Mouse (Mus musculus): ENCODE measurements around the gene Cox17. TPM values are rescaled to one million over a fixed set of nuclear protein-coding genes. Genes with fewer than 3 reads are reported as not detected.

The Cox17 gene
- polyA plus RNA-seq, 1 experiment, result not detected

DNA sequence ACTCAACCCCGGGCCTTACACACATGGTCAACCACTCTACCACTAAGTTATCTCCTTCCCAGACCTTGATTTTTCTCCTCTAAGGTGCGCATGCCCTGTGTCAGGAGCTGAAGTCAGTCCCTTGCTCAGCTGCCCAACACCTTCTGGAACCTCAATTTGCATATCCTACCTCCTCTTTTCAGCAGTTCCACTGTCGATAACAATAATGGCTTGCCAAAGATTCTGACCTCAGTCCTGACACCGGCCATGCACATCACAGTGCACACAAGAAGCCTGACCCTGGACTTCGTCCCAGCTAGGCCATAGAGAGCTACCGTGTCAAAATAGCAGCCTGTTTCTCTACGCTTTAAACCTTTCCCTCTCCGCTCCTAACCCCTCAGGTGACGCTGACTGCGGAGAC is 26.6 kb downstream of the Cox17 start:
- 87% methylated on average over 10 of the region's 10 CpGs for WGBS
- no peak for TF ChIP-seq CTCF (IDR thresholded peaks at IDR 0.05; ENCODE audit: insufficient read depth, low read depth, low read length)
- TF ChIP-seq POLR2A (IDR thresholded peaks at IDR 0.05; ENCODE audit: insufficient read depth, low read depth, low read length), result no peak
- no peak overlapping the region for H3K4me3 ChIP-seq (ENCODE audit: insufficient read depth, low read depth, low read length)
- peaks cover 8% of the 10 kb centered on the region for H3K4me1 ChIP-seq (ENCODE audit: control insufficient read depth, insufficient read depth, low read length)
- H3K27ac ChIP-seq (ENCODE audit: insufficient read depth, low read depth, low read length), result no peak overlapping the region

- Histone ChIP-seq H3K4me3 (ENCODE audit: insufficient read depth, low read depth, low read length) (no peak overlapping the region), H3K4me1 (ENCODE audit: control insufficient read depth, insufficient read depth, low read length) (peaks cover 8% of the 10 kb centered on the region; the same call in 1 of the 2 replicates), H3K27ac (ENCODE audit: insufficient read depth, low read depth, low read length) (no peak overlapping the region)
- 85% methylated on average over 16 of the region's 16 CpGs for WGBS
- no peak for TF ChIP-seq CTCF (IDR thresholded peaks at IDR 0.05; ENCODE audit: insufficient read depth, low read depth, low read length)
- no peak for TF ChIP-seq POLR2A (IDR thresholded peaks at IDR 0.05; ENCODE audit: insufficient read depth, low read depth, low read length)
Measured at GRCm38 (mm10) chr16:38373941-38374340, 27.1 kb downstream of the Cox17 start.

GRCm38 (mm10) chr16:38374379-38375140 is 27.8 kb downstream of the Cox17 start:
- 86% methylated on average over 10 of the region's 10 CpGs for WGBS
- H3K27ac ChIP-seq (ENCODE audit: insufficient read depth, low read depth, low read length), result no peak overlapping the region
- no peak overlapping the region for H3K4me3 ChIP-seq (ENCODE audit: insufficient read depth, low read depth, low read length)
- TF ChIP-seq CTCF (IDR thresholded peaks at IDR 0.05; ENCODE audit: insufficient read depth, low read depth, low read length) (no peak), POLR2A (IDR thresholded peaks at IDR 0.05; ENCODE audit: insufficient read depth, low read depth, low read length) (no peak)
- peaks cover 8% of the 10 kb centered on the region; the same call in 1 of the 2 replicates for H3K4me1 ChIP-seq (ENCODE audit: control insufficient read depth, insufficient read depth, low read length)

DNA sequence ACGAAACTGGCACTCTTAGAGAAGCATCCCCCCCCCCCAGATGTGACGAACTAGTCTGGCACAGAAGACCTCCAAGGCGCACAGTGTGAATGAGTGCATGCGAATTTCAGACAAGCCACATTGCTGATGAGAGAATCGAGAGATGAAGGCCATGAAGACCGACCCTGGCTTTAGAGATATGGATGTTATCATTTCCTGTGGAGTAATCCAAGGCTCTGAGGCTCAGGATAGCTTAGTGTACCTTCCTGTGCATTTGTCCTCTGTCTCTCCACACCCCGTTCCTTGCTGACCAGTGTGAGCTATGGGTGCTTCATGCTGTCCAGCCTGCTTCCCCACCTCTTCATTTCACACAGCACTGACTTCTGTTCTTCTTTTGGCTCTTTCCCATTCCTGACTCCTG is 28.4 kb downstream of the Cox17 start:
- Histone ChIP-seq H3K27ac (ENCODE audit: insufficient read depth, low read depth, low read length) (no peak overlapping the region), H3K4me3 (ENCODE audit: insufficient read depth, low read depth, low read length) (no peak overlapping the region), H3K4me1 (ENCODE audit: control insufficient read depth, insufficient read depth, low read length) (peaks cover 8% of the 10 kb centered on the region; the same call in 1 of the 2 replicates)
- 89% methylated on average over 7 of the region's 7 CpGs for WGBS
- TF ChIP-seq CTCF (IDR thresholded peaks at IDR 0.05; ENCODE audit: insufficient read depth, low read depth, low read length), result no peak
- no peak for TF ChIP-seq POLR2A (IDR thresholded peaks at IDR 0.05; ENCODE audit: insufficient read depth, low read depth, low read length)

- H3K4me1 ChIP-seq (ENCODE audit: control insufficient read depth, insufficient read depth, low read length), result peaks cover 8% of the 10 kb centered on the region; the same call in 1 of the 2 replicates
- 18% methylated on average over 17 of the region's 17 CpGs for WGBS
- no peak overlapping the region for H3K27ac ChIP-seq (ENCODE audit: insufficient read depth, low read depth, low read length)
- TF ChIP-seq POLR2A (IDR thresholded peaks at IDR 0.05; ENCODE audit: insufficient read depth, low read depth, low read length) (peak; percentile 48), CTCF (IDR thresholded peaks at IDR 0.05; ENCODE audit: insufficient read depth, low read depth, low read length) (peak; percentile 32; the same call in 1 of the 2 replicates)
- peak overlapping the region; percentile 36 for H3K4me3 ChIP-seq (ENCODE audit: insufficient read depth, low read depth, low read length)
Measured at GRCm38 (mm10) chr16:38376163-38376840, 29.5 kb downstream of the Cox17 start.

DNA sequence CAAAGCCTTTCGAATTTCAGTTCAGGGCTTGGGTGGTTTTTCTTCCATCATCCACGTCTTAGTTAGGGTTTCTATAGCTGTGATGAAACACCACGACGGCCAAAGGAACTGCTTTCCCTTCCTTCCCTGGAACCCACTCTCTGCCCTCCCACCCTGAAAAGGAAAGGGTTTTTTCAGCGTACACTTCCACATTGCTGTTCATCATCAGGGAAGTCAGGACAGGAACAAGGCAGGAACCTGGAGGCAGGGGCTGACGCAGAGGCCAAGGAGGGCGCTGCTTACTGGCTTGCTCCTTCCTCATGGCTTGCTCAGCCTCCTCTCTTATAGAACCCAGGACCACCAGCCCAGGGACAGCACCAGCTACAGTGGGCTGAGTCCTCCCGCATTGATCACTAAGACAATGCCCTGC is 30.1 kb downstream of the Cox17 start:
- Histone ChIP-seq H3K4me1 (ENCODE audit: control insufficient read depth, insufficient read depth, low read length) (peaks cover 8% of the 10 kb centered on the region; the same call in 1 of the 2 replicates), H3K27ac (ENCODE audit: insufficient read depth, low read depth, low read length) (no peak overlapping the region), H3K4me3 (ENCODE audit: insufficient read depth, low read depth, low read length) (peak overlapping the region; percentile 36)
- 30% methylated on average over 8 of the region's 8 CpGs for WGBS
- no peak for TF ChIP-seq CTCF (IDR thresholded peaks at IDR 0.05; ENCODE audit: insufficient read depth, low read depth, low read length)
- TF ChIP-seq POLR2A (IDR thresholded peaks at IDR 0.05; ENCODE audit: insufficient read depth, low read depth, low read length), result no peak

- Histone ChIP-seq H3K4me1 (ENCODE audit: control insufficient read depth, insufficient read depth, low read length) (peaks cover 8% of the 10 kb centered on the region; the same call in 1 of the 2 replicates), H3K27ac (ENCODE audit: insufficient read depth, low read depth, low read length) (no peak overlapping the region), H3K4me3 (ENCODE audit: insufficient read depth, low read depth, low read length) (no peak overlapping the region)
- no peak for TF ChIP-seq POLR2A (IDR thresholded peaks at IDR 0.05; ENCODE audit: insufficient read depth, low read depth, low read length)
- no peak for TF ChIP-seq CTCF (IDR thresholded peaks at IDR 0.05; ENCODE audit: insufficient read depth, low read depth, low read length)
- 85% methylated on average over 6 of the region's 6 CpGs for WGBS
Measured at GRCm38 (mm10) chr16:38377546-38377945, 30.8 kb downstream of the Cox17 start.

DNA sequence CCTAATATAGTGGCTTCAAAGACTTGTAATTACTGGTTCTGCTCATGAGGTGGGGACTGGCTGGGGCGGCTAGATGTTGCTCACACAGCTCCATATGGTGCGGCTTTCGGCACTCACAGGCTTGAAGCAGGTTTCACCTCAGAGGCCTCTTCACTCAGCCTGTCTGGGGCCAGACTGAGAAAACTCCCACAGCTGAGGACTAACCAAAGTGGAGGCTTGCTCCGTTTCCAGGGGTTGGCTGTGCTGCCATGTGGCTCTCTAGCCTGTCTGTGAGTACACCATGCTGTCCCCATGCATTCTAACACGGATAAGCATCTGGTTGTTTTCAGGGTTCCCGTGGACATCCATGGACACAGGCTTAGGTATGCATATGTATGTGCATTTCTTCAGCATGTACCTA is 31.8 kb downstream of the Cox17 start:
- peaks cover 8% of the 10 kb centered on the region; the same call in 1 of the 2 replicates for H3K4me1 ChIP-seq (ENCODE audit: control insufficient read depth, insufficient read depth, low read length)
- H3K4me3 ChIP-seq (ENCODE audit: insufficient read depth, low read depth, low read length), result no peak overlapping the region
- 87% methylated on average over 6 of the region's 6 CpGs for WGBS
- TF ChIP-seq POLR2A (IDR thresholded peaks at IDR 0.05; ENCODE audit: insufficient read depth, low read depth, low read length), result no peak
- TF ChIP-seq CTCF (IDR thresholded peaks at IDR 0.05; ENCODE audit: insufficient read depth, low read depth, low read length), result no peak
- no peak overlapping the region for H3K27ac ChIP-seq (ENCODE audit: insufficient read depth, low read depth, low read length)

DNA sequence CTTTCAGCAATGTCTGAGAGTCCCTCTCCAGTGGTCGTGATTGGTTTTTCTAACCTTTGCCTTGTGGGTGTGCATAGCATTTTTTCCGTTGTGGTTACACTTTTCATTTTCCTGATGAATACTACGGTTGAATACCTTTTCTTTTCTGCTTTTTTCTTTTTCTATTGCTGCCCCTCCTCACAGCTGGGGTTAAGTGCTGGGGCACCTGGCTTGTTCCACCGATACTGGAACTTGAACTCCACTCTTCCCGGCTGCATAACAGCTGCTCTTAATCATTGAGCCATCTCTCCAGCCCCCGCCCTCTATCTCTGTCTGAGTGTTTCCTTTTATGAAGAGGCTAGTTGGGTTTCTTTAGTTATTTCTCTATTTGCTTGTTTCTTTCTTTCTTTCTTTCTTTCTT is 32.3 kb downstream of the Cox17 start:
- H3K4me3 ChIP-seq (ENCODE audit: insufficient read depth, low read depth, low read length), result no peak overlapping the region
- 62% methylated on average over 6 of the region's 6 CpGs for WGBS
- no peak overlapping the region for H3K27ac ChIP-seq (ENCODE audit: insufficient read depth, low read depth, low read length)
- no peak for TF ChIP-seq POLR2A (IDR thresholded peaks at IDR 0.05; ENCODE audit: insufficient read depth, low read depth, low read length)
- TF ChIP-seq CTCF (IDR thresholded peaks at IDR 0.05; ENCODE audit: insufficient read depth, low read depth, low read length), result no peak
- H3K4me1 ChIP-seq (ENCODE audit: control insufficient read depth, insufficient read depth, low read length), result peaks cover 8% of the 10 kb centered on the region; the same call in 1 of the 2 replicates
